Mouse (Mus musculus): Measurements from ENCODE around the gene Sspo.

GRCm38 (mm10) chr6:48424074-48424473, 24.0 kb upstream of the Sspo start:
- no peak for TF ChIP-seq EP300 (optimal IDR thresholded peaks at IDR 0.05)
- TF ChIP-seq CTCF (IDR thresholded peaks at IDR 0.05; ENCODE audit: low read depth): peak; percentile 46

Data from stomach, postnatal 0 days (tissue).